Mouse (Mus musculus) liver, embryonic 15.5 days (tissue): ENCODE data around the gene Mtmr10. TPM values are rescaled to one million over a fixed set of nuclear protein-coding genes. Genes with fewer than 3 reads are reported as not detected.

Experiments used
- ATAC-seq: fragments of 200-750 bp; cut with Nextera tagmentation; 2 replicates; pipeline ENCODE4 v1.8.0; 2017; ENCODE audit warnings: moderate number of reproducible peaks, mild to moderate bottlenecking, moderate library complexity; ENCODE audit not compliant: insufficient read depth
- H3K27ac ChIP-seq: fragments of 300-500 bp; sonication (generic); replicated peaks from 2 replicates; pipeline ENCODE4 v1.5.1; 2015; ENCODE audit warnings: mild to moderate bottlenecking, inconsistent platforms
- H3K27me3 ChIP-seq: fragments of 300-500 bp; sonication (generic); 2 replicates; pipeline ENCODE4 v1.6.1; 2015; ENCODE audit warnings: mild to moderate bottlenecking, inconsistent platforms
- H3K36me3 ChIP-seq: fragments of 300-500 bp; sonication (generic); replicated peaks from 2 replicates; pipeline ENCODE4 v1.6.1; 2015; ENCODE audit warnings: moderate library complexity, mild to moderate bottlenecking, inconsistent platforms
- H3K4me1 ChIP-seq: fragments of 300-500 bp; sonication (generic); replicated peaks from 2 replicates; pipeline ENCODE4 v1.6.1; 2015; ENCODE audit warnings: inconsistent platforms
- H3K4me2 ChIP-seq: fragments of 300-500 bp; sonication (generic); 2 replicates; pipeline ENCODE4 v1.6.1; 2015; ENCODE audit warnings: moderate library complexity, mild to moderate bottlenecking, inconsistent platforms
- H3K4me3 ChIP-seq: fragments of 300-500 bp; sonication (generic); replicated peaks from 2 replicates; pipeline ENCODE4 v1.5.1; 2015; ENCODE audit warnings: mild to moderate bottlenecking, inconsistent platforms
- H3K9ac ChIP-seq: fragments of 300-500 bp; sonication (generic); 2 replicates; pipeline ENCODE4 v1.6.1; 2015; ENCODE audit warnings: moderate library complexity, mild to moderate bottlenecking, inconsistent platforms
- H3K9me3 ChIP-seq: fragments of 300-500 bp; sonication (generic); replicated peaks from 2 replicates; pipeline ENCODE4 v1.6.1; 2016; ENCODE audit warnings: inconsistent platforms
- WGBS: fragments of 180-500 bp; shearing (Covaris S2); methylation state at CpG from one replicate; pipeline ENCODE4 v1.1.7; 2015; ENCODE audit warnings: mixed read lengths; ENCODE audit not compliant: insufficient replicate concordance; 5-methylcytosine and 5-hydroxymethylcytosine counted together
- polyA plus RNA-seq: library from polyadenylated mRNA; unstranded; fragments of >200 nt; fragmentation: Nextera tagmentation; extraction: Ambion mirVana; gene quantifications from 2 replicates; pipeline ENCODE4 v1.2.1, GENCODE M21; 2015

Mtmr10 gene
- polyA plus RNA-seq, result 3.0 and 3.7 TPM in 2 replicates

GRCm38 (mm10) chr7:64287414-64288091, at the start of gene Mtmr10:
Gene Mtmr10, plus strand, starts transcription at chr7:64287653.
- Histone ChIP-seq H3K4me1 (peaks cover 15% of the 10 kb centered on the region), H3K9me3 (no peaks in the 10 kb centered on the region), H3K36me3 (no peaks in the 10 kb centered on the region), H3K4me3 (peak within 1 kb of the TSS; percentile 76), H3K27me3 (peaks cover 7% of the 10 kb centered on the region), H3K9ac (peak within 1 kb of the TSS; percentile 70), H3K4me2 (peak within 1 kb of the TSS; percentile 88), H3K27ac (peak within 1 kb of the TSS; percentile 66)
- peak; percentile 96 for ATAC-seq
- under 1% methylated on average over 77 of the region's 77 CpGs for WGBS

GRCm38 (mm10) chr7:64237747-64238146, 49.7 kb upstream of the Mtmr10 start:
- ATAC-seq, result no peak
- Histone ChIP-seq H3K27ac (no peak overlapping the region), H3K9ac (no peak overlapping the region), H3K27me3 (no peaks in the 10 kb centered on the region), H3K9me3 (no peaks in the 10 kb centered on the region), H3K36me3 (no peaks in the 10 kb centered on the region), H3K4me3 (no peak overlapping the region), H3K4me1 (no peaks in the 10 kb centered on the region), H3K4me2 (no peak overlapping the region)
- WGBS, result 75% methylated on average over 8 of the region's 8 CpGs

DNA sequence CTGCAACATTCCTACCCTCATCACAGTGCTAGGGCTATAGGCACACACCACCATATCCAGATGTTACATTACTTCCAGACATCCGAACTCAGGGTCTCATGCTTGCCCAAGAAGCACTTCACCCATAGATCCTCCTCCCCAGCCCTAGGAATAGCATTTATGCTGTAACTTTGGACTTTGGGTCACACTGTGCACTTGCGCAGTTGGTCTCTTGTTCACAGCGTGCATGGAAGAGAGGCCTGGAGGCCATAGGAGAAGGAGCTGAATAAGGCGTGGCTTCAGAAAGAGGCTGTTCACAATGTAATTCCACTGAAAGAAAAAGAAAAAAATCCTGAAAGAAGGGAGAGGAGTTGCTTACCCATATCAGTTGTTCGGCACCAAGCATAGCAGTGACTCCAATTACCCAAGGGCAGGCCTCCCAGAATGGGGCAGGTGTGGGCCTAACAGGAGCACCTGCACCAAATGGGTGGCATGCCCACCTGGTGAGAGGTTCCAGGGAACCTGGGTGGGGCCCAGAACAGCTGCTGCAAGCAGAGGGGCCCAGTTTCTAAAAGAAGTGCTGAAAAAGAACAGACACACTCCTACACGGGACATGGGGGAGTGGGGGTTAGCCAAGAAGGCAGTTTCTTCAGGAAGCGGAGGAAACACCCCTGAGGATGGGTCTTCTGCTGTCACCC, 48.9 kb upstream of the Mtmr10 start:
- ATAC-seq, result no peak

GRCm38 (mm10) chr7:64239138-64239805, 48.2 kb upstream of the Mtmr10 start:
- Histone ChIP-seq H3K27me3 (no peaks in the 10 kb centered on the region), H3K36me3 (no peaks in the 10 kb centered on the region), H3K9me3 (no peaks in the 10 kb centered on the region), H3K27ac (no peak overlapping the region), H3K9ac (no peak overlapping the region), H3K4me3 (no peak overlapping the region), H3K4me2 (no peak overlapping the region), H3K4me1 (no peaks in the 10 kb centered on the region)
- ATAC-seq, result no peak
- 61% methylated on average over 9 of the region's 9 CpGs for WGBS

More for the DNA sequence above, 48.9 kb upstream of the Mtmr10 start:
- Histone ChIP-seq H3K9me3 (no peaks in the 10 kb centered on the region), H3K27me3 (no peaks in the 10 kb centered on the region), H3K4me2 (no peak overlapping the region), H3K27ac (no peak overlapping the region), H3K36me3 (no peaks in the 10 kb centered on the region), H3K4me3 (no peak overlapping the region), H3K4me1 (no peaks in the 10 kb centered on the region), H3K9ac (no peak overlapping the region)
- WGBS, result 64% methylated on average over 7 of the region's 7 CpGs

- Histone ChIP-seq H3K4me2 (no peak overlapping the region), H3K4me3 (no peak overlapping the region), H3K27me3 (no peaks in the 10 kb centered on the region), H3K9ac (no peak overlapping the region), H3K36me3 (no peaks in the 10 kb centered on the region), H3K4me1 (no peaks in the 10 kb centered on the region), H3K9me3 (no peaks in the 10 kb centered on the region), H3K27ac (no peak overlapping the region)
- 61% methylated on average over 4 of the region's 4 CpGs for WGBS
- no peak for ATAC-seq
These were observed 47.6 kb upstream of the Mtmr10 start for GRCm38 (mm10) chr7:64239806-64240315.

DNA sequence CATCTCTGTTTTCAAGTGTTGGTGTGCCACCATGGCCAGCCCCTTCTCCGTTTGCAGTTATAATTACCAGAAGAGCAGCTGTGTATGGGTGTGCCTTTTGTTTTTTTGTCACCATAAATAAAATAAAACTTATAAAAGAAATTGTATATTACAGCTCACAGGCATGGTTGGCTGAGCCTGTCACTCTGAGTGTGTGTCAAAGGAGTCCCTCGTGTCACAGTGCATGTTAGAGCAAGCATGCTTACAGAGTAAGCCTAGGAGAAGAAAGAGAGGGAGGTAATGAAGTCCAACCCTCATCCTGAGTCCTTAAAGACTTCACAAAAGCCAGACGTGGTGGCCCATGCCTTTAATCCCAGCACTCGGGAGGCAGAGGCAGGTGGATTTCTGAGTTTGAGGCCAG, 45.0 kb upstream of the Mtmr10 start:
- H3K4me3 ChIP-seq, result no peak overlapping the region
- no peak overlapping the region for H3K9ac ChIP-seq
- no peak overlapping the region for H3K27ac ChIP-seq
- no peaks in the 10 kb centered on the region for H3K4me1 ChIP-seq
- no peaks in the 10 kb centered on the region for H3K9me3 ChIP-seq
- H3K4me2 ChIP-seq, result no peak overlapping the region
- no peaks in the 10 kb centered on the region for H3K36me3 ChIP-seq
- H3K27me3 ChIP-seq, result no peaks in the 10 kb centered on the region
- no peak for ATAC-seq
- WGBS, result 51% methylated on average over 4 of the region's 4 CpGs

DNA sequence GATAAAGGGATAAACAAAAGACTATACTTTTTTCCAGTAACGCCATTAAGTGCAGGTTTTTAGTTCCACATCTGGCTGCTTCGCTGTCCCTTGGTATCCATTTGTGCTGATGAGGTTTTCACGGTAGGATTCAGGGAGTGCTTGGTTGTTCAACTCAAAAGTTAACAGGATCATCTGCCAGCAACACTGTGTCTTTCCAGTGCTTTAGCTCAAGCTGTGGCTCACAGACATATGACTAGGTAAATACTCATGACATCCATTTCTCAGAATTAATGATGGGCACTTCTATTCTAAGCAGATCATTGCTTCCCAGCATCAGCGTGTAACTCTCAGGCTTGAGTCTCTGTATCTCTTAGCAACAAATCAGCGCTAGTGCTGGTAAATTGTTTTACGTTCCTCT, 43.1 kb upstream of the Mtmr10 start:
- Histone ChIP-seq H3K4me1 (no peaks in the 10 kb centered on the region), H3K4me2 (no peak overlapping the region), H3K27ac (no peak overlapping the region), H3K9me3 (no peaks in the 10 kb centered on the region), H3K36me3 (no peaks in the 10 kb centered on the region), H3K27me3 (no peaks in the 10 kb centered on the region), H3K9ac (no peak overlapping the region), H3K4me3 (no peak overlapping the region)
- ATAC-seq, result no peak
- WGBS, result 76% methylated on average over 6 of the region's 6 CpGs

GRCm38 (mm10) chr7:64246713-64247112, 40.7 kb upstream of the Mtmr10 start:
- H3K36me3 ChIP-seq, result no peaks in the 10 kb centered on the region
- no peaks in the 10 kb centered on the region for H3K4me1 ChIP-seq
- H3K9me3 ChIP-seq, result no peaks in the 10 kb centered on the region
- H3K27me3 ChIP-seq, result no peaks in the 10 kb centered on the region
- no peak overlapping the region for H3K27ac ChIP-seq
- no peak overlapping the region for H3K9ac ChIP-seq
- H3K4me3 ChIP-seq, result no peak overlapping the region
- WGBS, result 69% methylated on average over 4 of the region's 4 CpGs
- no peak for ATAC-seq
- no peak overlapping the region for H3K4me2 ChIP-seq

DNA sequence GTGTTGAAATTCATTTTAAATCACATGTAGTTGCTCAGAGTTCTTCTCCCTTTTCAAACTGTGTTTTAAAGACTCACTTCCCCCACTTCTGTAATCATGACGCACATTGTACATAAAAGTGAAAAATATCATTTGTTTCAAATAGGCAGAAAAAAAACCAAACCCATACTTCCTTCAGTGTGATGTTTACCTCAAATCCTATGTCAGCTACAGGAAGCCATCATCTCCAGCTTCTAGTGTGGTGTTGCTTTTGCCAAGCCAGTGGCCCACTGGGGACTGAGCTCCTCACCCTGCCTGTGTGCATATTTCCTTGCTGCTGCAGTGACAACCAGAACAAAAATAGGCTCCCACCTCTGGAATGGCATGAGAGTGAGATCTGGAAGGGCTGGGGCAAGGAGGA, 39.1 kb upstream of the Mtmr10 start:
- Histone ChIP-seq H3K4me2 (no peak overlapping the region), H3K4me1 (no peaks in the 10 kb centered on the region), H3K27me3 (no peaks in the 10 kb centered on the region), H3K27ac (no peak overlapping the region), H3K9ac (no peak overlapping the region), H3K9me3 (no peaks in the 10 kb centered on the region), H3K36me3 (no peaks in the 10 kb centered on the region), H3K4me3 (no peak overlapping the region)
- ATAC-seq, result no peak
- 60% methylated on average over 1 of the region's 1 CpGs for WGBS

GRCm38 (mm10) chr7:64249715-64250114, 37.7 kb upstream of the Mtmr10 start:
- H3K4me3 ChIP-seq, result no peak overlapping the region
- H3K9ac ChIP-seq, result no peak overlapping the region
- 19% methylated on average over 4 of the region's 4 CpGs for WGBS
- H3K9me3 ChIP-seq, result no peaks in the 10 kb centered on the region
- H3K4me1 ChIP-seq, result no peaks in the 10 kb centered on the region
- no peaks in the 10 kb centered on the region for H3K36me3 ChIP-seq
- H3K27me3 ChIP-seq, result no peaks in the 10 kb centered on the region
- ATAC-seq, result no peak
- H3K27ac ChIP-seq, result no peak overlapping the region
- H3K4me2 ChIP-seq, result no peak overlapping the region

- 66% methylated on average over 7 of the region's 7 CpGs for WGBS
These were observed 37.0 kb upstream of the Mtmr10 start for GRCm38 (mm10) chr7:64250417-64250816.

More at GRCm38 (mm10) chr7:64250417-64250816, 37.0 kb upstream of the Mtmr10 start:
- Histone ChIP-seq H3K4me2 (no peak overlapping the region), H3K27me3 (no peaks in the 10 kb centered on the region), H3K9ac (no peak overlapping the region), H3K9me3 (no peaks in the 10 kb centered on the region), H3K4me1 (no peaks in the 10 kb centered on the region), H3K4me3 (no peak overlapping the region), H3K36me3 (no peaks in the 10 kb centered on the region), H3K27ac (no peak overlapping the region)
- no peak for ATAC-seq
